Mouse (Mus musculus) adrenal gland, adult 8-10 months (tissue): Measurements from ENCODE around the gene Ephb1. TPM values are rescaled to one million over a fixed set of nuclear protein-coding genes. Genes with fewer than 3 reads are reported as not detected.

Experiments
- DNase-seq: peaks from one replicate; pipeline ENCODE4 v3.0.0; 2022
- total RNA-seq, 4 experiments: library from RNA; stranded (reverse); gene quantifications; 2 replicates each; pipeline ENCODE4 v1.2.4; 2022

Gene Ephb1
- total RNA-seq, 4 experiments from 2014 or later, result 1.2 to 3.1 (median 2.0) TPM

DNA sequence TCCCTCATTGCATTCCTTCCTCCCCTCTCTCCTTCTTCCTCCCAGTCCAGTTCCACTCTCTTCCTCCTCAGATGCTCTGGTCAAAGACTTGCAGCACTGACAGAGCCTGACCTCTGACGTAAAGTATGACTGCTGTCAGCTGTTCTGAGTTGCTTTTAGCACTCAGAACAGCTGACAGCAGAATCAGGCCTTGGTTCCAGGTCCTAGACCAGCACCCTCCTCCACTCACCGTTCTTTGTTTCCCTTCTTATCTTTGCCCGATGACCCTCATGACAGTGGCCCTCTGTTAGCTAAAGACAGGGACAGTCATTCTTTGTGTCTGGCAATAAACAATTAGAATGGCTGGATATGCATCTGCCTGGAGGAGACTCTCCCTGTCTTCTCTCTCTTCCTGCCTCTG, 49.7 kb downstream of the Ephb1 start:
- DNase-seq, result no peak

GRCm38 (mm10) chr9:102303882-102304281, 50.6 kb downstream of the Ephb1 start:
- no peak for DNase-seq

- no peak for DNase-seq
Measured at GRCm38 (mm10) chr9:102300985-102301384, 53.5 kb downstream of the Ephb1 start.

GRCm38 (mm10) chr9:102298741-102299140, 55.8 kb downstream of the Ephb1 start:
- no peak for DNase-seq

- DNase-seq, result no peak
Measured at GRCm38 (mm10) chr9:102297986-102298385, 56.5 kb downstream of the Ephb1 start.

DNA sequence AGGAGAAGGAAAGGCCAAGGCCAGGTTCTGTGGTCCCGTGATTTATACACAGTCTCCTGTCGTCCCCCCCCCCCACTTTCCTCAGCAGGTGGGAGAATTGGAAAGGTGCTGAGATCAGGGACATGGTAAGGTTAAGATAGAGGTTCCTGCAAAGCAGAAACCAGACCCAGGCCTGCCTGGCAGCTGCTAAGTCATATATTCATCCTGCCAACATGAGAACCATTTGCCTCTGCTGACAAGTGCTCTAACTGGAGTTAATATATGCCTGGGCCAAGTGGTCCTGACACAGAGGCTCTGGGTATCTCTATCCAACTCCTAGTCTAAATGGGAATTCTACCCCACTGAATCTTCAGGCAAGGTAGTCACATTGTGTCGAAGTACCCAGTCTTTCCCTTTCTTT, 57.3 kb downstream of the Ephb1 start:
- DNase-seq, result no peak

- DNase-seq, result no peak
Measured at GRCm38 (mm10) chr9:102293605-102294004, 60.9 kb downstream of the Ephb1 start.

GRCm38 (mm10) chr9:102291230-102291629, 63.3 kb downstream of the Ephb1 start:
- DNase-seq, result no peak

DNA sequence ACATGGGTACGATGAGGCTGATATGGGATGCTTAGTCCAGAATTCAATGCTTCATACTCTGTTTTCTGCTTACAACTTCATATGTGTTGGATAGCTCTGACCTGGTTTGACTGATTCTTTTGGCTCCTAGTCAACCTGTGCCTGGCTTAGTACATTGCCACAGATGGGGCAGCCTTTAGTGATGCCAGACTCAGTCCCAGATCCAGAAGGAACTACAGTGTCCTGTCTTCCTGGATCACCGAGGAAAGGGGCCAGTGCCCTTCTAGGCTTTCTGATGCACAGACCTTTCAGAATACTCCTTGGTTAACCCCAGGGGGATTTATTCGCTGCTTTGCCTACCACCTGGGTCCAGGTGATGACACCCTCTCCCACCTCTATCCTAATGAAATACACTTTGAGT, 66.1 kb downstream of the Ephb1 start:
- no peak for DNase-seq

GRCm38 (mm10) chr9:102275931-102276330, 78.6 kb downstream of the Ephb1 start:
- no peak for DNase-seq

GRCm38 (mm10) chr9:102274016-102274415, 80.5 kb downstream of the Ephb1 start:
- DNase-seq, result no peak

GRCm38 (mm10) chr9:102273469-102273808, 81.1 kb downstream of the Ephb1 start:
- no peak for DNase-seq

DNA sequence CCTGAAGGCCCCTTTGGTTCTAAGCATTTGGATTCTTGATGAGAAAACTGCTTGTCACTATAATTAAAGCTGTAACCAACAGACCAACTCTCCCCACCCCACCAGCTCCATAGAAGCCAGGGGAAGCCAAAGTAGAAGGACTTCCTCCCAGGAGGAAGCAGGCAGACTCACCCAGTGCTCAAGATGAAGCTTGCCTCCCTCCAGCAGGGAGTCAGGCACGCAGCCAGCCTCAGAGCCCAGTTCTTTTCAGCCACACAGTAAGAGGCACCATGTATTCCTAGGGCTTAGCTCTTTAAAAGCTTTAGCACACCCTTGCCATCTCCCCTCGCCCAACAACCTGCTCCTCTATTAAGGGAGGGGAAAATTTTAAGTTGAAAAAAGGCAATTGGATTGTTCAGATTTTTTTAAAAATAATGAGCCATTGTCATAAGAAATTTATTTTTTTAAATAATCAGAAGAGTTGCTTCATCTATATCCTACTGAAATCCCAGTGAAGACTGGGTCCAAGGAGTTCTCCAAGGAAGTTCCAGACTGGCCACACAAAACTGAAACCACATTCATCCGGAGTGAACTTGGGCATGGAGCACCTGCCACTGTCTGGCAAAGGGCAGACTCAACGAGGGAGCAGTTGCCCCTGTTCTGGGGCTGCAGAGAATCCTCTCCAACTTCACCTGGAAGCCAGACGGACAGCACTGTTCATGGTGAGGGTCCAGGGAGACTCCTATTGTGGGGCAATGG, 81.6 kb downstream of the Ephb1 start:
- DNase-seq, result no peak

DNA sequence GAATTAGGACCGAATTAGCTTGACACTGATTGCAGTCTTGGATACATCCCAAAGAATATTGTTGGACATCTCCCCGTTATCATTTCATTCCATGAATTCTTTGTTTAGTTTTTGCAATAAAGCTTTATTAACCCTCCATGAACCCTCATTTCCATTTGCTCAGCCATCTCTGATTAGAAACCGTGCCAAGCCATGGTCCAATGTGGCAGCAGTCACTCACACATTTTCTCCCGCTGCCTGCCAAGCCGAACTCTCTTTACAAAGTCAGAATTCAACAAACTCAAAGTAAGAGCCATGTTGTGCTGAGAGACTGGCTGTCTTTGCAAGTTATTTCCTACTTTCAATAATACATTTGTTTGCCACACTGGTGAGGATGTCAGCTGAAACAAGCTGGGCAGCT, 84.0 kb downstream of the Ephb1 start:
- no peak for DNase-seq

- DNase-seq, result peak; percentile 7
Measured at GRCm38 (mm10) chr9:102267311-102268027, 87.0 kb downstream of the Ephb1 start.

- DNase-seq, result no peak
Measured at GRCm38 (mm10) chr9:102263760-102264159, 90.7 kb downstream of the Ephb1 start.

GRCm38 (mm10) chr9:102262100-102262501, 92.4 kb downstream of the Ephb1 start:
- no peak for DNase-seq

DNA sequence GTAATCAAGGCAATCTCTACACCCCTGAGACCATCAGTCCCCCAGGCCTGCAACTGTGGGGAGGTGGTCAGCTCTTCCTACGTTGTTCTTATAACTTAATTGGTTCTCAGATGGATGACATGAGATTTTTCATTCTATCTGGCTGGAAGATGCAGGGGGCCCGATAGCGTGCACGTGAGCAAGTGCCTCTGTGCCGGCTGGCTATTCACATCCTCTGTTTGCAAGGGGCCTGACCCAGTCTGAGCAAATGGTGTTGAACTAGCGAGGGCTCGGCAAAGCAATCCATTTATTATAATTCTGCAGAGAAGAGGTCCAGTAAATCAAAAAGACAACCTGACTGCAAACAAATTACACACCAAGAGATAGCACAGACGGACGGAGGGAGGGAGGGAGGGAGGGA, 93.0 kb downstream of the Ephb1 start:
- no peak for DNase-seq

- DNase-seq, result no peak
Measured at GRCm38 (mm10) chr9:102256407-102256806, 98.1 kb downstream of the Ephb1 start.

DNA sequence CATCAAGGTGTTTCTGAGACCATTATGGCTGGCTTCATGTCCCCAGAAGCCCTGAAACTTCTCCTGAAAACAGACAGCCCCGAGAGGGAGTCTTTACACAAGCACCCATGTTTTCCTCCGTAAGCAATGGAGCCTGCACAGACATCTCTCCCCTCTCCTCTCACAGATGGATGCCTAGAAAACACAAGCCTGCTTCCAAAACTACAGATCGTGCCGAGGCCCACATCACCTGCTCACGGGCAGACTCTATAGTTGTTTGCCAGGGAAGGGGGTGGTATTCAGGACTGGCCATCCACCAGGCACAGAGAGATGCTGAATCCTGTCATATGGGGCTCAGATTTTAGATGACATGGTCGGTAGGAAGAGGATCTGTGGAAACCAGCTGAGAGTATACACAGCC, 98.7 kb downstream of the Ephb1 start:
- no peak for DNase-seq

GRCm38 (mm10) chr9:102249124-102249816, 105.2 kb downstream of the Ephb1 start:
- DNase-seq, result no peak

GRCm38 (mm10) chr9:102245551-102245950, 108.9 kb downstream of the Ephb1 start:
- DNase-seq, result no peak

DNA sequence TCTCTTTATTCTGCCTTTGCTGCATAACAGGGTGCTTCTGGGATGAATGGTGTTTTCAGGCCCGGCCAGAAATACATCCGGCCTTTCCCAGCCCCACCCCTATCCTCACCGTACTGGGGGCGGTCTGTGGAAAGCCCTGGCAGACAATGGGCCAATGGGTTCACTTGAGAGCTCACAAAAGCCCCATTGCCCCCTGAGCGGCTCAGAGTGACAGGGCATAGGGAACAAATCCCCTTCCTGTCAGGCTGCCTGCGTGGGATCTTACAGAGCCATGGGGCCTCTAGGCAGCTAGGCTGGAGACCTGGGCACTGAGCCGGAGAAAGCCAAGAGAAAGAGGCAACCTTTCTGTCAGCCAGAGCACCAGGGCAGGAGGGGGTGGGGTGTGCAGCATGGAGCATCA, 111.2 kb downstream of the Ephb1 start:
- no peak for DNase-seq

GRCm38 (mm10) chr9:102241546-102241945, 112.9 kb downstream of the Ephb1 start:
- DNase-seq, result no peak
